ENCODE assay signal across 8 mouse cellular contexts in genomic region chr1:131260309-131260656, GRCm38 (mm10). TPM values are rescaled to one million over a fixed set of nuclear protein-coding genes. Genes with fewer than 3 reads are reported as not detected.
DNase-seq lines count a peak whose midpoint lies in the region; ATAC-seq and TF ChIP-seq lines count a peak whose summit lies in the region.
"Had no signal": no experiment of that assay in that cellular context is flagged by ENCODE, and none has a peak within 500 bp of the region (broad histone marks: within the 10 kb centered on the region; RNA-seq: fewer than 3 reads in every experiment).

No protein-coding gene starts in this region.

- peak; percentile 26 for ATAC-seq in forebrain, postnatal 0 days
- no peak for ATAC-seq in lung, postnatal 0 days

- no peak overlapping the region for H3K27ac ChIP-seq in forebrain, postnatal 0 days (ENCODE audit: low read depth, low read length)
- H3K27ac ChIP-seq in lung, postnatal 0 days (ENCODE audit: low read length): no peak overlapping the region
- H3K27ac ChIP-seq: heart, embryonic 13.5 days had no signal

- H3K4me1 ChIP-seq in E14TG2a.4 (replicated peaks; ENCODE audit: low read depth, low read length): peaks cover 32% of the 10 kb centered on the region
- no peaks in the 10 kb centered on the region for H3K4me1 ChIP-seq in forebrain, postnatal 0 days (ENCODE audit: insufficient read depth)
- no peaks in the 10 kb centered on the region for H3K4me1 ChIP-seq in lung, postnatal 0 days (ENCODE audit: insufficient read depth, low read depth, low read length)
- H3K4me1 ChIP-seq: heart, embryonic 13.5 days had no signal

- no peak overlapping the region for H3K4me2 ChIP-seq in forebrain, postnatal 0 days (ENCODE audit: low read depth)
- no peak overlapping the region for H3K4me2 ChIP-seq in lung, postnatal 0 days (replicated peaks; ENCODE audit: low read depth, low read length)
- H3K4me2 ChIP-seq: heart, embryonic 13.5 days had no signal

- no peak for TF ChIP-seq EP300 in lung, postnatal 0 days (IDR thresholded peaks at IDR 0.05)

- H3K36me3 ChIP-seq in E14TG2a.4 (ENCODE audit: insufficient read depth, low read length): no peaks in the 10 kb centered on the region
- no peaks in the 10 kb centered on the region for H3K36me3 ChIP-seq in forebrain, postnatal 0 days (ENCODE audit: insufficient read depth)
- H3K36me3 ChIP-seq in lung, postnatal 0 days (ENCODE audit: insufficient read depth, low read length): no peaks in the 10 kb centered on the region

- no peak overlapping the region for H3K9ac ChIP-seq in forebrain, postnatal 0 days
- H3K9ac ChIP-seq in lung, postnatal 0 days (replicated peaks; ENCODE audit: low read depth): no peak overlapping the region
- H3K9ac ChIP-seq: heart, embryonic 13.5 days had no signal

- TF ChIP-seq CTCF in E14TG2a.4 (conservative IDR thresholded peaks at IDR 0.05; ENCODE audit: low read length): peak; percentile 89
- peak; percentile 83 for TF ChIP-seq CTCF in forebrain, postnatal 0 days (IDR thresholded peaks at IDR 0.05; ENCODE audit: low read depth)
- TF ChIP-seq CTCF in lung, postnatal 0 days (IDR thresholded peaks at IDR 0.05): peak; percentile 91

- peak overlapping the region; percentile 46 for H3K4me3 ChIP-seq in E14TG2a.4 (replicated peaks; ENCODE audit: low read length)
- H3K4me3 ChIP-seq in forebrain, postnatal 0 days (ENCODE audit: low read depth, low read length): no peak overlapping the region
- H3K4me3 ChIP-seq in lung, postnatal 0 days (ENCODE audit: low read depth, low read length): no peak overlapping the region
- H3K4me3 ChIP-seq: heart, embryonic 13.5 days had no signal

- WGBS in forebrain, postnatal 0 days: 31% methylated on average over 10 of the region's 10 CpGs
- 30% methylated on average over 10 of the region's 10 CpGs for WGBS in lung, postnatal 0 days

- H3K27me3 ChIP-seq in E14TG2a.4 (ENCODE audit: insufficient read depth, low read length): peaks cover 71% of the 10 kb centered on the region
- H3K27me3 ChIP-seq in forebrain, postnatal 0 days (ENCODE audit: insufficient read depth, low read length): no peaks in the 10 kb centered on the region
- H3K27me3 ChIP-seq in lung, postnatal 0 days (replicated peaks; ENCODE audit: insufficient read depth, low read length): no peaks in the 10 kb centered on the region

- peak; percentile 77 for DNase-seq in 416B (ENCODE audit: low read depth)
- DNase-seq in cerebellum, adult 11 months: peak; percentile 59
- peak; percentile 81 for DNase-seq in forebrain, postnatal 0 days
- DNase-seq in kidney, postnatal 14 days: peak; percentile 71
- peak; percentile 83 for DNase-seq in lung, postnatal 0 days (ENCODE audit: low spot score)
- DNase-seq in right cerebral cortex, postnatal 36 days (ENCODE audit: low spot score in 2 of 2): peak; percentile 39 to 43

- H3K9me3 ChIP-seq in E14TG2a.4 (ENCODE audit: low read length): no peaks in the 10 kb centered on the region
- no peaks in the 10 kb centered on the region for H3K9me3 ChIP-seq in forebrain, postnatal 0 days (ENCODE audit: low read length)
- H3K9me3 ChIP-seq in lung, postnatal 0 days (ENCODE audit: low read length): no peaks in the 10 kb centered on the region
- H3K9me3 ChIP-seq: heart, embryonic 13.5 days had no signal

RNA-seq across cellular contexts. Expression of gene Rassf5, which starts 15.2 kb away (rescaled TPM):
- 2.2 and 6.7 TPM in 2 replicates for total RNA-seq in forebrain, postnatal 0 days (2014; rRNA removed)
- 1.6 and 2.7 TPM in 2 replicates for polyA plus RNA-seq in forebrain, postnatal 0 days (2015; fragmentation: Nextera tagmentation; extraction: Ambion mirVana)
- polyA plus RNA-seq in lung, postnatal 0 days (2015; fragmentation: Nextera tagmentation; extraction: Ambion mirVana): 7.5 and 8.3 TPM in 2 replicates

RNA-seq across cellular contexts. Expression of gene Ikbke, which starts 19.1 kb away (rescaled TPM):
- total RNA-seq in forebrain, postnatal 0 days (2014; rRNA removed): 1.9 and 2.6 TPM in 2 replicates
- polyA plus RNA-seq in forebrain, postnatal 0 days (2015; fragmentation: Nextera tagmentation; extraction: Ambion mirVana): 0.65 and 0.73 TPM in 2 replicates
- 2.9 and 4.1 TPM in 2 replicates for polyA plus RNA-seq in lung, postnatal 0 days (2015; fragmentation: Nextera tagmentation; extraction: Ambion mirVana)
